Mouse (Mus musculus) thymus, adult 2 months (tissue): Measurements from ENCODE around the gene Ahcyl2. TPM values are rescaled to one million over a fixed set of nuclear protein-coding genes. Genes with fewer than 3 reads are reported as not detected.

Experiments
- DNase-seq: peaks from one replicate; pipeline ENCODE4 v3.0.0; 2021
- H3K27ac ChIP-seq: fragments of 200-500 bp; 2 replicates; pipeline ENCODE4 v1.5.1; 2012; ENCODE audit warnings: low read length, control low read depth; ENCODE audit not compliant: control insufficient read depth, insufficient read depth
- H3K27me3 ChIP-seq: fragments of 200-500 bp; 2 replicates; pipeline ENCODE4 v1.6.1; 2012; ENCODE audit warnings: mild to moderate bottlenecking, low read length, moderate library complexity, mixed read lengths; ENCODE audit not compliant: control insufficient read depth, insufficient read depth
- H3K36me3 ChIP-seq: fragments of 200-500 bp; 2 replicates; pipeline ENCODE4 v1.6.1; 2012; ENCODE audit warnings: mild to moderate bottlenecking, low read length, moderate library complexity; ENCODE audit not compliant: control insufficient read depth, insufficient read depth
- H3K4me1 ChIP-seq: fragments of 200-500 bp; replicated peaks from 2 replicates; pipeline ENCODE4 v1.6.1; 2012; ENCODE audit warnings: low read length; ENCODE audit not compliant: control insufficient read depth, insufficient read depth
- H3K4me3 ChIP-seq: fragments of 200-500 bp; 2 replicates; pipeline ENCODE4 v1.5.1; 2012; ENCODE audit warnings: mild to moderate bottlenecking, low read length, control low read depth, moderate library complexity; ENCODE audit not compliant: control insufficient read depth, insufficient read depth
- CTCF ChIP-seq: fragments of 200-500 bp; IDR thresholded peaks from 2 replicates; pipeline ENCODE4 v1.5.1; 2012; ENCODE audit warnings: mild to moderate bottlenecking, control low read depth, low read length, moderate library complexity, borderline replicate concordance; ENCODE audit not compliant: control insufficient read depth, poor library complexity, insufficient read depth; ENCODE audit errors: extremely low read depth
- POLR2A ChIP-seq: fragments of 200-500 bp; IDR thresholded peaks from 2 replicates; pipeline ENCODE4 v1.6.1; 2012; ENCODE audit warnings: mild to moderate bottlenecking, low read length, control low read depth, moderate library complexity; ENCODE audit not compliant: control insufficient read depth, poor library complexity, insufficient read depth; ENCODE audit errors: extremely low read depth
- WGBS: fragments of 180-500 bp; shearing (Covaris S2); methylation state at CpG from one replicate; pipeline ENCODE4 v1.1.7; 2018; 5-methylcytosine and 5-hydroxymethylcytosine counted together
- polyA plus RNA-seq: library from polyadenylated mRNA; depleted of rRNA; stranded (reverse); fragments of >200 nt; gene quantifications from 2 replicates; pipeline ENCODE4 v1.2.3, GENCODE M21; 2012

Ahcyl2 gene
- polyA plus RNA-seq, 1 experiment = 44.1 TPM

DNA sequence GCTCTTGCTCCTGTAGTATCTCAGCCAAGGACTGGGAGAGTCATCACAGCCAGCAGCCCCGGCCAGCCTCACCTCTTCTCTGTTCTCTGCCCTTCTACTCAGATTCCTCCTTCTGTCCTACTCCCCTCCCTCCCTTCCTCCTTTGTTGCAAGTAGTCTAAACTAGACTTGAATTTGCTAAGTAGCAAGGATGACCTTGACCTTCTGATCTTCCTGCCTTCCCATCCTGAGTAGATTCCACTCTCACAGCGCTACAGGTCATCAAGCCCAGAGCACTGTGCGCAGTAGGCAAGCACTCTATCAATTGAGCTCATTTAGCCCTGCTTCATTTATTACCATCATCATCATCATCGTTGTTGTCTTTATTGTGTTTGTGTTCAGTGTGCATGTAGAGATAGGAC is 65.3 kb downstream of the Ahcyl2 start:
- H3K27ac ChIP-seq = no peak overlapping the region
- TF ChIP-seq POLR2A = no peak
- no peak for TF ChIP-seq CTCF
- H3K4me3 ChIP-seq = no peak overlapping the region
- WGBS = 94% methylated on average over 4 of the region's 4 CpGs
- peaks cover 2% of the 10 kb centered on the region for H3K4me1 ChIP-seq
- H3K36me3 ChIP-seq = no peaks in the 10 kb centered on the region
- no peak for DNase-seq
- H3K27me3 ChIP-seq = no peaks in the 10 kb centered on the region

DNA sequence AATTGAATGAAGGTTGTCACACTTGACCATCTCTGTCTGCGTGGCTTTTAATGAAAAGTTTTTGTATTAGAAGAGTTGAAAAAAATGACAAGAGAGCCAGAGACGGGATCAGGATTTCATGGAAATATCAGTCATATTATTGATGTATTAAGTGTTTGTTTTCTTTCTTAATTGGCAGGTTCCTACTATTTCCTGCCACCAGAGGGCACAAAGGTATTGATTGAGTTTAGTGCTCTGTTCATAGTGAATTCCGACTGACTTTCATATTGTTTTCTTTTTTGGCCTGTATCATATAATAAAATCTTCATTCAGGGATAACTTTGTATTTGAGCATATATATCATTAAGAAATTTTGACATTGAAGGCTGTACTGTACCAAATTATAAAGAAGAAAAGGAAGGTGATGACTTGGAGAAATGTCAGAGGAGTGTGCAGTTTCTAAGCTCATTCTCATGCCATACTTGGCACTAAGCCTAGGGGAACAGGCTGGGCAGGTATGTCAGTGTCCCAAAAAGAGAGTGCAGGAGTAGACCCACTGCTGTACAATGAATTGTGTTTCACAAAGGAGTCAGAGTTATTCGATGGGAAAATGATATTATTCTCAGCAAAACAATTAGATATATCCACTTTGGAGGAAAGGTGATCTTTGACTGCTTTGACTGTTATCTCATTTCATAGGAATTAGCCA is 65.9 kb downstream of the Ahcyl2 start:
- H3K4me3 ChIP-seq = no peak overlapping the region
- peak; percentile 22 for DNase-seq
- 64% methylated on average over 4 of the region's 4 CpGs for WGBS

DNA sequence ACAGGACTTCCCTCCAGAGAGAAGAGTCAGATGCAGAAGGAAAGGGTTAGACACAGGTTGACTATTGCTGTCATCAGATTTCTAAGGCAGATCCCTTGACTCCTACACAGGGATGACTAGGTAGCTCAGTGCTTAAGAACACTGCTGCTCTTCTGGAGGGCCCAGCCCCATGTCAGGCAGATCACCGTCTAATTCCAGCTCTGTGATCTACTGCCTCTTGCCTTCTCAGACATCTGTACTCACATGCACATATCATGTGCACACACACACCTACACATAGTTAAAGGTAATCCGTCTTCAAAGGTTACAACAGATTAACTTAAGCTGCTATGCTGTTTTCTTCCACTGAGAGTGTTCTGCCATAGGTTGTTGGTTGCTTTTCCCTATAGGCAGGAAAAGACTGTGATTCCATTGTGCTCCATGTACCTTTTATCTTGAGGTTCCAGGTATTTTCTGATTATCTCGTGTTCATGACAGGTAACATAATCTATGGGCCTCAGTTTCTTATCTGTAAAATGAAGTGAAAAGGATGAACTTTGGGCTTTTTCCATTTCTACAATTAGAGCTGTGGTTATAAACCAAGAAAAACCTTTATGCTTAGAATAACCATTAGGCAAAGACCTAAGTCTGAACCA is 67.8 kb downstream of the Ahcyl2 start:
- no peak overlapping the region for H3K27ac ChIP-seq
- H3K27me3 ChIP-seq = no peaks in the 10 kb centered on the region
- no peak overlapping the region for H3K4me3 ChIP-seq
- H3K4me1 ChIP-seq = peaks cover 7% of the 10 kb centered on the region
- WGBS = 85% methylated on average over 3 of the region's 3 CpGs
- no peak for DNase-seq
- no peaks in the 10 kb centered on the region for H3K36me3 ChIP-seq
- TF ChIP-seq POLR2A (no peak), CTCF (no peak)

More for the DNA sequence above, 65.9 kb downstream of the Ahcyl2 start:
- Histone ChIP-seq H3K27ac (no peak overlapping the region), H3K27me3 (no peaks in the 10 kb centered on the region), H3K4me1 (peaks cover 3% of the 10 kb centered on the region), H3K36me3 (no peaks in the 10 kb centered on the region)
- TF ChIP-seq POLR2A (no peak), CTCF (no peak)

- H3K4me1 ChIP-seq = peaks cover 9% of the 10 kb centered on the region
- DNase-seq = no peak
- no peak overlapping the region for H3K27ac ChIP-seq
- H3K27me3 ChIP-seq = no peaks in the 10 kb centered on the region
- TF ChIP-seq CTCF (no peak), POLR2A (no peak)
- no peak overlapping the region for H3K4me3 ChIP-seq
- no peaks in the 10 kb centered on the region for H3K36me3 ChIP-seq
- 88% methylated on average over 2 of the region's 2 CpGs for WGBS
These were observed 69.8 kb downstream of the Ahcyl2 start for GRCm38 (mm10) chr6:29837579-29837978.

- WGBS = 59% methylated on average over 3 of the region's 3 CpGs
- H3K36me3 ChIP-seq = no peaks in the 10 kb centered on the region
- no peak overlapping the region for H3K4me3 ChIP-seq
- DNase-seq = peak; percentile 14
- H3K4me1 ChIP-seq = peaks cover 9% of the 10 kb centered on the region
- H3K27ac ChIP-seq = no peak overlapping the region
- TF ChIP-seq POLR2A (no peak), CTCF (no peak)
- no peaks in the 10 kb centered on the region for H3K27me3 ChIP-seq
These were observed 70.7 kb downstream of the Ahcyl2 start for GRCm38 (mm10) chr6:29838531-29838930.

DNA sequence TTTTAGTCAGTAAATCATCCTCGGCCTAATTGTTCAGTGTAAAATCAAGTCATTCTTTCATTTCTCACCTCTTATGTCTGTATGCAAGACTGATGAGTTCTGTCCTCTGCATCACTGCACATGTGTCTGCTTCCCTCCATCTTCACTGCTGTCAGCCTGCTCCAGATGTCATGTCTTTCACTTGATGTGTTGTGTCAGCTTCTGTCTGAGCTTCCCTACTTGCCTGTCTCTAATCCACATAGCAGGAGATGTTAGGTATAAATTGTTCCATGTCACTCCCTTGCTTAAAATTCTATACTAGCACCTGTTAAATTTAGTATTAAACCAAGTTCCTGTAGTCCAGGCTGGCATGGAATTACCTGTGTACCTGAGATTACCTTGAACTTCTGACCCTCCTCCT is 72.2 kb downstream of the Ahcyl2 start:
- no peak for TF ChIP-seq CTCF
- no peak for TF ChIP-seq POLR2A
- no peak for DNase-seq
- no peak overlapping the region for H3K27ac ChIP-seq
- H3K36me3 ChIP-seq = no peaks in the 10 kb centered on the region
- WGBS = 97% methylated on average over 1 of the region's 1 CpGs
- H3K4me3 ChIP-seq = no peak overlapping the region
- 0 out of 2 replicates have a peak, but pooled peaks cover 7% of the 10 kb centered on the region for H3K4me1 ChIP-seq
- no peaks in the 10 kb centered on the region for H3K27me3 ChIP-seq
